Mouse (Mus musculus): ENCODE measurements around the gene Abtb1. TPM values are rescaled to one million over a fixed set of nuclear protein-coding genes. Genes with fewer than 3 reads are reported as not detected.
A peak's percentile ranks its signal among the peaks of the same experiment; 100 is the strongest.

Abtb1 gene
- total RNA-seq, 1 experiment from 2014 or later: 210 TPM

- ATAC-seq (ENCODE audit: extremely low read depth, insufficient number of reproducible peaks, low FRiP score, poor library complexity, severe bottlenecking): no peak
Measured at GRCm38 (mm10) chr6:88857830-88858229, 16.0 kb upstream of the Abtb1 start.

GRCm38 (mm10) chr6:88857249-88857648 is 15.5 kb upstream of the Abtb1 start:
- no peak for ATAC-seq (ENCODE audit: extremely low read depth, insufficient number of reproducible peaks, low FRiP score, poor library complexity, severe bottlenecking)

DNA sequence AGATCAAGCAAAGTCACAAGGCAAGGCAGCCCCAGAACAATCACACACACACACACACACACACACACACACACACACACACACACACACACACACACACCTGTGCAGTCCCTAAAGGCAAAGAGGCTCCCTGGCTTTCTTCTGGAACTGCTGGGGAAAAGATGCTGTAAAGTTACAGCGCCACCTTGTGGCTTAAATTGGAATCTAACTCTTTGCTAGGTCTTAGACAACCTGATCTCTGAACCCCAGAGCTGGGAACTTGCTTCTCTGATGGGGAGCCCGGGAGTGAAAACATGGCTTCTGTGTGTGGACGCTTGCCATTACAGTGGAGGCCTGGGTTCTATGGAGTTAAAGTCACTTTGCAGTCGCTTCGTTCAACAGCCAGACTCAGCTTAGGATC is 13.9 kb upstream of the Abtb1 start:
- peak; percentile 34; the same call in 1 of the 2 replicates for ATAC-seq (ENCODE audit: extremely low read depth, insufficient number of reproducible peaks, low FRiP score, poor library complexity, severe bottlenecking)

DNA sequence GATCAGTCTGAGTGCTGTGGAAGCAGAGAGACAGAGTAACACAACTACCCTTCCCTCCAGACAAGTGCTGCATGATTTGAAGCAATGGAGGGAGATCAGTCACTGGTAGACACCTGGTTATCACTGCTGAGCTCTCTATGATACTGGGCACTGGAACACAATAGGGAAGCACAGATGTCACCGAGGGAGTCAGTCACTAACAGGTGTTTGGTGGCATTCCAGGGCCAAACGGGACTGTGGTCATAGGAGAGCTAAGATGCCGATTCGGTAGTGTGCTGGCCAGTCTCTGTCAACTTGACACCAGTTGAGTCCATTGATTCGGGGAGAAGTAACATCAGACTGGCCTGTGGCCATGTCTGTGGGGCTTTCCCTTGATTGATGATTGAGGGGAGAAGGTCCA is 12.7 kb upstream of the Abtb1 start:
- ATAC-seq (ENCODE audit: extremely low read depth, insufficient number of reproducible peaks, low FRiP score, poor library complexity, severe bottlenecking): no peak

GRCm38 (mm10) chr6:88850034-88850433 is 8.2 kb upstream of the Abtb1 start:
- ATAC-seq (ENCODE audit: extremely low read depth, insufficient number of reproducible peaks, low FRiP score, poor library complexity, severe bottlenecking): no peak

GRCm38 (mm10) chr6:88849270-88849669 is 7.5 kb upstream of the Abtb1 start:
- no peak; the same call in 1 of the 2 replicates for ATAC-seq (ENCODE audit: extremely low read depth, insufficient number of reproducible peaks, low FRiP score, poor library complexity, severe bottlenecking)

DNA sequence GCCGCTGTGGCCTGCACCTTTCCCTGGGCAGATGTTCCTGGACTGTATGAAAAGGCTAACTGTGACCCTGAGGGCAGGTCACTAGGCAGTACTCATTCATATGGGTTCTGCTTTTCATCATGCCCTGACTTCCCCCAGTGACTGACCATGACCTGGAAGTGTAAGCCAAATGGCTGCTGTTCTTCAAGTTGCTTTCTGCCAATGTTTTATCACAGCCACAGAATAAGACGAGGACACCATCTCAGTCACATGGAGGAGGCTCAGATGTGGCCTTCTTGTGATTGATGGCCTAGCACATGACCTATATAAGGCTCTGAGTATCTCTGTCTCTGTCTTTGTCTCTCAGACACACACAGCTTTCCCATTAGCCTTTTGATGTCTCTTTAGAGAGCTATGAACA is 5.8 kb upstream of the Abtb1 start:
- no peak for ATAC-seq (ENCODE audit: extremely low read depth, insufficient number of reproducible peaks, low FRiP score, poor library complexity, severe bottlenecking)

- ATAC-seq (ENCODE audit: extremely low read depth, insufficient number of reproducible peaks, low FRiP score, poor library complexity, severe bottlenecking): no peak
Measured at GRCm38 (mm10) chr6:88844901-88845565, 3.2 kb upstream of the Abtb1 start.

DNA sequence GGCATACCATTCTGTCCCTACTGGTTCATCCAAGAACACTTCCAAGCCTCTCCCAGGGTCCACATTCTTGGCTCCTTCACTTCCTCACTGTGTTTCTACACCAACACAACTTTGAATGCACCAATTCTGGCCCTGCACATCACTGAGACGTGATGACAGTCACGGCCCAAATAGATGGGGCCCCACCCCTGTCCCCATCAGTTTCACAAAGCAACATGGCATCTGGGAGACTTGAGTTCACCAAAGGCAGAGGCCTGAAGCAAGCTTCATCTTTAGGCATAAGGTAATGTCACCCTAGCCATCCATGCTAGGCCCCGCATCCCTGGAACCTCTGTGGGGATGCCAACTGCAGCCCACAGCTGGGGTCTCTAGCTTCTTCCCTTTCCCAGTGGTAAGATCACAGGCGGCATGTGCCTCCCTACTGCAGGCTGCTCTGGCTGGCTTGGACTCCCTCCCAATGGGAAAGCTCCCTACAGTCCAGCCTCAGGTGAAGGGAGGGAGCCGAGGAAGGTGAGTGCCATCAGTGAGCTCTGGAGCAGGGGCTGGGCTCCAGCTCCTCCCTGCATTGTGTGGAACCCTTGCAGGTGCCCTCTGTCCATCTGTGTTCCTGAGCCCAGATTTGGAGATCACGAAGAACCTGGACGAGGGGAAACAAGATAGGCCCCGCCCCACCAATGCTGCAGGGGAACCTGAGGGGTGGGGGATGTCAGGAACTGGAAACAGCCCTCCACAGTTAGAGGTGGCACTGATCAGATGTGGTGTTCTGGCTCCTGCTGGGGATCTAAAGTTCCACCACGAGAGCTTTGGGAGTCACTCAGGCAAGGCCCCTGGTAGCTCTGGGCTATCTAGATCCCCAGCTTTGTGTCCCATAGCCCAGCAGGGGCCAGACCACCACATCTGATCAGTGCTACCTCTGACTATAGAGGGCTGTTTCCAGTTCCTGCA is 2.3 kb upstream of the Abtb1 start:
- ATAC-seq (ENCODE audit: extremely low read depth, insufficient number of reproducible peaks, low FRiP score, poor library complexity, severe bottlenecking): no peak

DNA sequence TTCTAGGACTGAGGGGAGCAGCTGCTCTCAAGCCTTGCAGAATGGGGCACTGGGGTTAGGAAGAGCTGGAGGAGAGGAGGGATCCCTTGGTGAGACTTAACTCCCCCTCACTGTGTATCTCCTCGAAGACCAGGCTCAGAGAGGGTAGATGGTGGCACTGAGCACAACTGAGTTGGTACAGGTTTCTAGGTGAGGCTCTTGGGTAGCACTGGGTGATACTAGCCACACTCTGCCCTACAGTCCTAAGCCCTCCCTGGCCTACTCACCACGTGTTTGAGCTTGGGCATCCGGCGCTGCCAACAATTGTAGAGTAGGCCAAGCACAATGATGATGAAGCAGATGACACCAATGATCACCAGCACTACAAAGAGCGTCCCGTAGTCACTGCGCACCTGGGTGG is 1.5 kb upstream of the Abtb1 start:
- no peak for ATAC-seq (ENCODE audit: extremely low read depth, insufficient number of reproducible peaks, low FRiP score, poor library complexity, severe bottlenecking)

DNA sequence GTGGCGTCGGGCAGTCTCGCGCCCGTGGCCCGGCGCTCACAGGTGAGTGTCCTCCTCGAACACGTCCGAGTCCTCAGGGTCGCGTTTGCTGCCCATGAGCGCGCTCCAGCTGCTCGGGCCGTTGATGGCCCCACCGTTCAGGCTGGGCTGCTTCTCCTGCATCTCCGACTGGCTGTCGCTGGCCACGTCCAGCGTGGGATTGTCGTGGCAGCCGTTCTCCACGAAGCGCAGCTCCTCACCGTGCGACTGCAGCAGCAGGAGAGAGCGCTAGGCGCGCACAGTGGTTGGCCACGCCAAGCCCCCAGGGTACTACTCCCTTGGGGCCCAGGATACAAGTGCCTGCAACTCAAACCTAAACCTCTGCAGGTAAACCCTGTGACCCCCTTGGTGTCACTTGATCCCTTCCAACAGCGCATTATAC is 957 bp upstream of the Abtb1 start:
- no peak for ATAC-seq (ENCODE audit: extremely low read depth, insufficient number of reproducible peaks, low FRiP score, poor library complexity, severe bottlenecking)

DNA sequence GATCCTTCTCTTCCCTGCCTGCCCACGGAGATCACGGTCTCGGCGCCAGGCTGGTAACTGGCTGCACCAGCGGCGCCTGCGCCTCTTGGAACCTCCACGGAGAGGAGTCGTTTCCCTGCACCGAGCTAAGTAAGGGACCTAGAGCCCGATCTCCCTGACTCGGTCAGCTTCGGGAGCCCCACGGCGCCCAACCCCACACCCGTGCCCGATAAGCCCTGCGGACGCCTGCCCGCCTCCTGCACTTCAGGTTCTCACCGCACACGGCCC is 337 bp downstream of the Abtb1 start:
- ATAC-seq (ENCODE audit: extremely low read depth, insufficient number of reproducible peaks, low FRiP score, poor library complexity, severe bottlenecking): no peak

- ATAC-seq (ENCODE audit: extremely low read depth, insufficient number of reproducible peaks, low FRiP score, poor library complexity, severe bottlenecking): no peak
Measured at GRCm38 (mm10) chr6:88840791-88841513, 832 bp downstream of the Abtb1 start.

- no peak for ATAC-seq (ENCODE audit: extremely low read depth, insufficient number of reproducible peaks, low FRiP score, poor library complexity, severe bottlenecking)
Measured at GRCm38 (mm10) chr6:88840211-88840610, 1.6 kb downstream of the Abtb1 start.

GRCm38 (mm10) chr6:88839135-88839970 is 2.4 kb downstream of the Abtb1 start:
- no peak for ATAC-seq (ENCODE audit: extremely low read depth, insufficient number of reproducible peaks, low FRiP score, poor library complexity, severe bottlenecking)

GRCm38 (mm10) chr6:88838613-88839012 is 3.2 kb downstream of the Abtb1 start:
- no peak for ATAC-seq (ENCODE audit: extremely low read depth, insufficient number of reproducible peaks, low FRiP score, poor library complexity, severe bottlenecking)

GRCm38 (mm10) chr6:88837999-88838398 is 3.8 kb downstream of the Abtb1 start:
- ATAC-seq (ENCODE audit: extremely low read depth, insufficient number of reproducible peaks, low FRiP score, poor library complexity, severe bottlenecking): no peak

- ATAC-seq (ENCODE audit: extremely low read depth, insufficient number of reproducible peaks, low FRiP score, poor library complexity, severe bottlenecking): no peak
Measured at GRCm38 (mm10) chr6:88836178-88836819, 5.5 kb downstream of the Abtb1 start.

DNA sequence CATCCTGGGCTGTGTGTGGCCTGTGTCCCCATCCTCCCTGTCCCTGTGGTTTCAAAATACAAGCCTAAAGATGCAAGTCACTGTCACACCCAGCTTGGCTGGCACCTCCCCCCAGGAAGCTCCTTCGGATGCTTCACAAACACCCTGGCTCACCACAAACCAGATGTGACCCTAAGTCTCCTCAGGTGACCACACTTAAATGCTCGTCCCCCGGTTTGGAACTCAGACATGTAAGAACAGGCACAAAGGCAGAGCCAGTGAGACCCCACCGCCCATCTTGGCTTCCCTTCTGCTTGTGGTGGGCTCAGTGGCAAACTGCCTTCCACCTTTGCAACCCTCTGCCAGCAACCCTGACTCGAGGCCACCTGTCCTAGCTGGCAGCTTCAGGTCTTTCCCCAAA is 6.7 kb downstream of the Abtb1 start:
- ATAC-seq (ENCODE audit: extremely low read depth, insufficient number of reproducible peaks, low FRiP score, poor library complexity, severe bottlenecking): no peak

Measured in neutrophil, adult 5-6 weeks (primary cell).